In the genomic region with DNA sequence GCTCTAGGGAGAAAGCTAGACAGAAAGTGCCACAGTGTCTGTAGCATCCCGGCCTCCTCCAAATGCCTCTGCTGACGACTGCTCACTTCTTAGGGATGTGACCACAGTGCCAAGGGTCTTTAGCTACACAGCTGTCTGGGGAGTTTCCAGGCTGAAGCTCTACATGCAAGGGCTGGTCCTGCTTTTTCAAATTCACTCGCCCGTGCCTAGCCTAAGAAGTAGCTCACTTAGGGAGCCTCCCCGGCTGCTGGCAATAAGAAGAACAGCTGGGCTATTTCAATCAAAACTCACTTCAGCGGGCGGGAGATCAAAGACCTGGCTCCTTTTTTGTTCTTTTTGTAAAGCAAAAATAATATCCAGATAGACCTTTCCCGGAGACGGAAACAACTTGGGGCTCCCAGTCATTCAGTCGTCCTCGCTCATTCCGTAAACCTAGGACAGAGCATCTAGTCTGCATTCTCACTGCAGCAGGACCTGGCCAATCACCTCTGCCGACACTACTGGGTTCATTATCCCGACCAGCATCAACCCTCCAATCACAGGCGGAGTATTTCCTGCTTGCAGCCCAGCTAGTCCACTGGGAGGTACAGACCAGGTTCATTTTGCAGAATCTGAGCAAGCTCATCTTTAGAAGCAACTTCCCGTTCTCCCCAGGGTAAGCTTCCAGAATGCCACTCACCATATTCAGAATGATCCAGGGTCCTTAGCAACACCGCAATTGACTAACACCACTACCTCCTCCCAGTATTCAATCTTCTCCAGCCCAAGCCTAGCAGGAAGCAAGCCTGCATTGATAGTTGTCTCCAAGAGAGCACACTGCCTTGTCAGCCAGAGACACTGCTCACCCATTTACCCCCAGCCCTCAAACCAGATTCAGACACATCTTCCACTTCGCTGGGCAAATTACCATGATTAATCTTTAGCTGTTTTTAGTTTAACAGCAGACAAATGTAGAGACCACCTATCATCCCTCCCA, we compare ENCODE assay signal across 8 mouse cellular contexts. TPM values are rescaled to one million over a fixed set of nuclear protein-coding genes. Genes with fewer than 3 reads are reported as not detected.
DNase-seq lines count a peak whose midpoint lies in the region; ATAC-seq lines count a peak whose summit lies in the region.

No protein-coding gene starts in this region.

- peak overlapping the region; percentile 74 for H3K27ac ChIP-seq in embryonic facial prominence, embryonic 12.5 days
- H3K27ac ChIP-seq in midbrain, embryonic 16.5 days (ENCODE audit: low read length): peak overlapping the region; percentile 89

- H3K27me3 ChIP-seq in embryonic facial prominence, embryonic 12.5 days: no peaks in the 10 kb centered on the region
- no peaks in the 10 kb centered on the region for H3K27me3 ChIP-seq in midbrain, embryonic 16.5 days (ENCODE audit: control insufficient read depth, insufficient read depth, low read depth, low read length)

- H3K36me3 ChIP-seq in embryonic facial prominence, embryonic 12.5 days: no peaks in the 10 kb centered on the region
- H3K36me3 ChIP-seq in midbrain, embryonic 16.5 days (ENCODE audit: control insufficient read depth, insufficient read depth, low read length): no peaks in the 10 kb centered on the region

- ATAC-seq in embryonic facial prominence, embryonic 12.5 days (ENCODE audit: insufficient number of reproducible peaks, insufficient read depth, low FRiP score, low TSS enrichment): peak; percentile 92
- peak; percentile 96 for ATAC-seq in midbrain, embryonic 16.5 days

- WGBS in embryonic facial prominence, embryonic 12.5 days: 6% methylated on average over 18 of the region's 18 CpGs
- 4% methylated on average over 18 of the region's 18 CpGs for WGBS in midbrain, embryonic 16.5 days

- H3K9ac ChIP-seq in embryonic facial prominence, embryonic 12.5 days: peak overlapping the region; percentile 50
- H3K9ac ChIP-seq in midbrain, embryonic 16.5 days (ENCODE audit: low read depth, low read length): peak overlapping the region; percentile 75

- no peaks in the 10 kb centered on the region for H3K9me3 ChIP-seq in embryonic facial prominence, embryonic 12.5 days
- H3K9me3 ChIP-seq in midbrain, embryonic 16.5 days (replicated peaks; ENCODE audit: control insufficient read depth, low read length, poor library complexity, severe bottlenecking): no peaks in the 10 kb centered on the region

- H3K4me2 ChIP-seq in embryonic facial prominence, embryonic 12.5 days (replicated peaks): peak overlapping the region; percentile 81
- H3K4me2 ChIP-seq in midbrain, embryonic 16.5 days (ENCODE audit: low read length): peak overlapping the region; percentile 81

- peak overlapping the region; percentile 41 for H3K4me3 ChIP-seq in embryonic facial prominence, embryonic 12.5 days
- H3K4me3 ChIP-seq in midbrain, embryonic 16.5 days (ENCODE audit: low read depth, low read length): peak overlapping the region; percentile 44

- DNase-seq in brain, embryonic 18.5 days (ENCODE audit: low read depth, low spot score): peak; percentile 87
- peak; percentile 80 to 84 for DNase-seq in heart, adult 18-20 months
- peak; percentile 66 for DNase-seq in kidney, adult 18-20 months
- peak; percentile 87 for DNase-seq in left cerebral cortex, postnatal 36 days (ENCODE audit: low spot score in 2 of 2)
- peak; percentile 80 for DNase-seq in testis, postnatal 10 days (ENCODE audit: low spot score)
- DNase-seq in spleen, postnatal 4 days (ENCODE audit: low spot score in 2 of 2): no peak

- peaks cover 36% of the 10 kb centered on the region for H3K4me1 ChIP-seq in embryonic facial prominence, embryonic 12.5 days
- H3K4me1 ChIP-seq in midbrain, embryonic 16.5 days (ENCODE audit: control insufficient read depth, insufficient read depth, low read length): peaks cover 42% of the 10 kb centered on the region

- intact Hi-C loops in left cerebral cortex, postnatal 36 days (cut with DNase I): no loop called here

RNA-seq across cellular contexts. Expression of a gene that starts 19.3 kb away (rescaled TPM):
- 6.1 and 6.3 TPM in 2 replicates for polyA plus RNA-seq in embryonic facial prominence, embryonic 12.5 days (2016; fragmentation: Nextera tagmentation; extraction: Ambion mirVana)
- total RNA-seq in heart, adult 18-20 months (2021): 1 to 10 TPM; 3.0 to 3.1 TPM
- total RNA-seq in left cerebral cortex, postnatal 36 days (2021): 1 to 10 TPM; 3.9 TPM
- polyA plus RNA-seq in midbrain, embryonic 16.5 days (2015; fragmentation: Nextera tagmentation; extraction: Ambion mirVana): 5.3 and 5.5 TPM in 2 replicates

RNA-seq across cellular contexts. Expression of a gene that starts 20.3 kb away (rescaled TPM):
- 30.2 and 31.5 TPM in 2 replicates for polyA plus RNA-seq in embryonic facial prominence, embryonic 12.5 days (2016; fragmentation: Nextera tagmentation; extraction: Ambion mirVana)
- 10 to 100 TPM in 1 of 2 experiments, 1 to 10 TPM in 1; 8.4 to 11.5 TPM for total RNA-seq in heart, adult 18-20 months (2021)
- 10 to 100 TPM; 58.5 to 60.5 TPM for total RNA-seq in left cerebral cortex, postnatal 36 days (2021)
- 55.1 and 60.1 TPM in 2 replicates for polyA plus RNA-seq in midbrain, embryonic 16.5 days (2015; fragmentation: Nextera tagmentation; extraction: Ambion mirVana)

RNA-seq across cellular contexts. Expression of a gene that starts 35.3 kb away (rescaled TPM):
- polyA plus RNA-seq in embryonic facial prominence, embryonic 12.5 days (2016; fragmentation: Nextera tagmentation; extraction: Ambion mirVana): 36.1 and 36.9 TPM in 2 replicates
- 10 to 100 TPM; 60.2 to 68.5 TPM for total RNA-seq in heart, adult 18-20 months (2021)
- 10 to 100 TPM; 40.6 to 54.8 TPM for total RNA-seq in left cerebral cortex, postnatal 36 days (2021)
- 50.7 and 51.4 TPM in 2 replicates for polyA plus RNA-seq in midbrain, embryonic 16.5 days (2015; fragmentation: Nextera tagmentation; extraction: Ambion mirVana)

RNA-seq across cellular contexts. Expression of a gene that starts 42.9 kb away (rescaled TPM):
- polyA plus RNA-seq in embryonic facial prominence, embryonic 12.5 days (2016; fragmentation: Nextera tagmentation; extraction: Ambion mirVana): 1.3 and 1.4 TPM in 2 replicates
- 1 to 10 TPM; 4.8 to 5.6 TPM for total RNA-seq in heart, adult 18-20 months (2021)
- total RNA-seq in left cerebral cortex, postnatal 36 days (2021): 1 to 10 TPM in 1 of 2 experiments, under 1 TPM in 1; 0.91 to 1.8 TPM
- 0.86 and 1.2 TPM in 2 replicates for polyA plus RNA-seq in midbrain, embryonic 16.5 days (2015; fragmentation: Nextera tagmentation; extraction: Ambion mirVana)

RNA-seq across cellular contexts. Expression of a gene that starts 49.3 kb away (rescaled TPM):
- polyA plus RNA-seq in embryonic facial prominence, embryonic 12.5 days (2016; fragmentation: Nextera tagmentation; extraction: Ambion mirVana): 53.9 and 54.6 TPM in 2 replicates
- 10 to 100 TPM; 43.2 to 50.5 TPM for total RNA-seq in heart, adult 18-20 months (2021)
- total RNA-seq in left cerebral cortex, postnatal 36 days (2021): 100 to 1,000 TPM; 312 to 437 TPM
- polyA plus RNA-seq in midbrain, embryonic 16.5 days (2015; fragmentation: Nextera tagmentation; extraction: Ambion mirVana): 117 and 132 TPM in 2 replicates

Comparison
In these comparisons a context has a peak if more than half of its experiments do, and no peak if none do; other contexts are left out.
1. DNase-seq: peak in brain, embryonic 18.5 days (single experiment), heart, adult 18-20 months (2 of 2), kidney, adult 18-20 months (single experiment), left cerebral cortex, postnatal 36 days (2 of 2) and testis, postnatal 10 days (single experiment); none in spleen, postnatal 4 days (0 of 2).
2. RNA of a gene that starts 20.3 kb away (total RNA-seq): 58.5 to 60.5 TPM in left cerebral cortex, postnatal 36 days; 8.4 to 11.5 TPM in heart, adult 18-20 months; every median in the first group is over 4 times any median in the second.